Mouse (Mus musculus): ENCODE results near the gene Ccdc73.

The Ccdc73 gene

GRCm38 (mm10) chr2:105026950-105027695, 159.5 kb downstream of the Ccdc73 start:
- no peak for DNase-seq (ENCODE audit: extremely low spot score, low spot score)

GRCm38 (mm10) chr2:105028806-105029205, 161.2 kb downstream of the Ccdc73 start:
- DNase-seq (ENCODE audit: extremely low spot score, low spot score): no peak

- DNase-seq (ENCODE audit: extremely low spot score, low spot score): no peak
Measured at GRCm38 (mm10) chr2:105030505-105030904, 162.9 kb downstream of the Ccdc73 start.

GRCm38 (mm10) chr2:105034084-105034483, 166.5 kb downstream of the Ccdc73 start:
- DNase-seq (ENCODE audit: extremely low spot score, low spot score): no peak

- DNase-seq (ENCODE audit: extremely low spot score, low spot score): no peak
Measured at GRCm38 (mm10) chr2:105035985-105036384, 168.4 kb downstream of the Ccdc73 start.

- no peak for DNase-seq (ENCODE audit: extremely low spot score, low spot score)
Measured at GRCm38 (mm10) chr2:105036401-105037070, 168.9 kb downstream of the Ccdc73 start.

- no peak for DNase-seq (ENCODE audit: extremely low spot score, low spot score)
Measured at GRCm38 (mm10) chr2:105037956-105038569, 170.5 kb downstream of the Ccdc73 start.

- no peak for DNase-seq (ENCODE audit: extremely low spot score, low spot score)
Measured at GRCm38 (mm10) chr2:105038879-105039278, 171.3 kb downstream of the Ccdc73 start.

- no peak for DNase-seq (ENCODE audit: extremely low spot score, low spot score)
Measured at GRCm38 (mm10) chr2:105040859-105041258, 173.3 kb downstream of the Ccdc73 start.

GRCm38 (mm10) chr2:105043152-105043551, 175.5 kb downstream of the Ccdc73 start:
- no peak for DNase-seq (ENCODE audit: extremely low spot score, low spot score)

GRCm38 (mm10) chr2:105048301-105048700, 180.7 kb downstream of the Ccdc73 start:
- no peak for DNase-seq (ENCODE audit: extremely low spot score, low spot score)

GRCm38 (mm10) chr2:105055529-105055928, 187.9 kb downstream of the Ccdc73 start:
- no peak for DNase-seq (ENCODE audit: extremely low spot score, low spot score)

- no peak for DNase-seq (ENCODE audit: extremely low spot score, low spot score)
Measured at GRCm38 (mm10) chr2:105058577-105059116, 191.0 kb downstream of the Ccdc73 start.

- DNase-seq (ENCODE audit: extremely low spot score, low spot score): no peak
Measured at GRCm38 (mm10) chr2:105062741-105063372, 195.3 kb downstream of the Ccdc73 start.
